Mouse (Mus musculus) olfactory bulb, adult 2 months (tissue): ENCODE measurements at regions not wholly inside any gene's neighbourhood (a gene's known extent, or its start where the extent isn't known, plus 50 kb on each side); places are given as distances from the start of the nearest gene placed in this dataset.

Source experiments
- H3K27ac ChIP-seq: fragments of 200-500 bp; 2 replicates; pipeline ENCODE4 v1.5.1; 2012; ENCODE audit warnings: low read depth, low read length; ENCODE audit not compliant: insufficient read depth
- H3K4me1 ChIP-seq: fragments of 200-500 bp; 2 replicates; pipeline ENCODE4 v1.6.1; 2012; ENCODE audit warnings: low read length; ENCODE audit not compliant: control insufficient read depth, insufficient read depth
- H3K4me3 ChIP-seq: fragments of 200-500 bp; 2 replicates; pipeline ENCODE4 v1.5.1; 2012; ENCODE audit warnings: mild to moderate bottlenecking, low read depth, low read length, moderate library complexity; ENCODE audit not compliant: insufficient read depth
- CTCF ChIP-seq: fragments of 200-500 bp; IDR thresholded peaks from 2 replicates; pipeline ENCODE4 v1.5.1; 2012; ENCODE audit warnings: low read depth, mild to moderate bottlenecking, low read length, moderate library complexity; ENCODE audit not compliant: insufficient read depth
- POLR2A ChIP-seq: fragments of 200-500 bp; IDR thresholded peaks from 2 replicates; pipeline ENCODE4 v1.6.1; 2012; ENCODE audit warnings: mild to moderate bottlenecking, low read depth, low read length, moderate library complexity; ENCODE audit not compliant: insufficient read depth
- WGBS: fragments of 180-500 bp; shearing (Covaris S2); methylation state at CpG from one replicate; pipeline ENCODE4 v1.1.7; 2018; 5-methylcytosine and 5-hydroxymethylcytosine counted together

DNA sequence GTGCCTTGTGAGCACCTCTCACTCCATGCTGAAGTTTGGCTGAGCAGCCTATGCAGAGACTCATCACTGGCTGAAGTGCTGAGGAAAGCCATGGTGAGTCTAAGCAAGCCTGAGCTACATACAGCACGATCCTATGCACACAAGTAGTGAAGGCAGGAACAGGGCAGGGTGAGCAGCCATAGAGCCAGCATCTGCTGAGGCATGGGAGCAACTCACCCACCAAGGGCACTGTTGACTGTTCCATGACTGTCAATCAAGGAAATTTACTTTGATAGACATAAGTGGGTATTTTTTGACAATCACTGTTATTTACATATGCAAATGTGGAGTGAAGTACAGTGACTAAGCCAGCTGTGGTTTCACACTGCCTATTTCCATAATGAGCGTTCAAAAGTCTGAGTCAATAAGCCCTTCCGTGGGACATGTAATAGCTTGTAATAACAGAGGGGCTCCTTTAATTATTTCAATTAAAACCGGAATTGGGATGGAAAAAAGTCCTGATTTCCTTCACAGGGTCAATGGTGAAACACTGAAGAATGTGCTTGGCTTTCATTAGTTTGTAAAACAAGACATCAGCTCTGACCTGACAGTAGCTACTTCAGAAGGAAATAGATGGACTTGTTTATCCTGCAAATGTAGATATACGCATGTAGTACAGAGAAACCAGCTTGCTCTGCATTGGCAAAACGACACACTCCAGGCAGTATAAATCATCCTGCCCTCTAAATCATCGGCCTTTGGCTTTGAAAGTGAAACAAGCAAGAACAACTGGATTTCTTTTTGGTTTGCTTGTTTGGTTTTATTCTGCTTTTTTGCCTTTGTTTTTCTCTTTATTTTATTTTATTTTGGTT, 62.1 kb downstream of the Tuba3b start:
- no peak overlapping the region for H3K4me3 ChIP-seq
- H3K4me1 ChIP-seq = peaks cover 4% of the 10 kb centered on the region
- WGBS = 39% methylated on average over 7 of the region's 7 CpGs
- no peak for TF ChIP-seq CTCF
- no peak for TF ChIP-seq POLR2A
- no peak overlapping the region for H3K27ac ChIP-seq

- H3K4me1 ChIP-seq = peaks cover 6% of the 10 kb centered on the region
- H3K4me3 ChIP-seq = no peak overlapping the region
- 81% methylated on average over 1 of the region's 1 CpGs for WGBS
- TF ChIP-seq CTCF = no peak
- TF ChIP-seq POLR2A = no peak
- H3K27ac ChIP-seq = no peak overlapping the region
Measured at GRCm38 (mm10) chr6:145679516-145679915, 64.0 kb downstream of the Tuba3b start.

DNA sequence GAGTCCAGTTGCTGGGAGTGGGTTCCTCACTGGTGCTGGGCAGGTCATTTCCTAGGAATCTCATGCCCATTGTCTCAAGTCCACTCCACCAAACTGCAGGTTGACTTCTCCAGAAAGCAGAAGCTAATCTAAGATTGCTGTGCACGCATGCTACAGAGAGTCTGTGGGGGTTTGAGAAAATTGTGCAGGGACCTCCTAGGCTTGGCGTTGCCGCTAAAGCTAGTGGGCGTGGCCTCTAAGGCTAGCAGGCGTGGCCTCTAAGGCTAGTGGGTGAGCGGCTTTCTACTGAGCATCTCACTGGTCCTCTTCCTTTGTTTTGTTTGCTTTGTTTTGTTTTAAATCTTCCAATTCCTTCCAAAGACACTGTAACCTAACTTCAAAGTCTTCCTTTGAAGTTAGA, 59.5 kb upstream of the Rassf8 start:
- Histone ChIP-seq H3K27ac (no peak overlapping the region), H3K4me3 (no peak overlapping the region), H3K4me1 (peaks cover 28% of the 10 kb centered on the region)
- WGBS = 46% methylated on average over 6 of the region's 6 CpGs
- no peak for TF ChIP-seq CTCF
- TF ChIP-seq POLR2A = no peak

DNA sequence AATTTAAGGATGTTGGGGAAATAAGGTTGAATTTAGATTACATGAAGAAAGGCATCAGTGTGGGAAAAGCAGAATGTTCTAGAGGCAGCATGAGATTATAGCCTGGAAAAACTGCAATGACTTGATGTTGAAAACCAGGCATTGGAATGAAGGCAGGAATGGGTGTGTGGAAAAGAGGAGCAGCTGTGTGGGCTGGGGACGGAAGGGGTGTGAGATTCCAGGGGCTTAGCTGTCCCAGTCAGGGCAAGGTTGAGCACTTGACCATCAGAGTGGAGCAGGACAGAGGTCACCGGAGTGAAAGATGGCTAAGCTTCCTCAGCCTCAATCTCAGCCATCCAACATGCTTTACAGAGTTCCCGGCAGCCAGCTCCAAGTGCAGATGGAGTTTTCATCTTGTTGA, 54.9 kb upstream of the Rassf8 start:
- H3K4me1 ChIP-seq = peaks cover 37% of the 10 kb centered on the region
- no peak overlapping the region for H3K4me3 ChIP-seq
- peak overlapping the region; percentile 93 for H3K27ac ChIP-seq
- 45% methylated on average over 3 of the region's 3 CpGs for WGBS
- TF ChIP-seq POLR2A (no peak), CTCF (no peak)

- peaks cover 27% of the 10 kb centered on the region for H3K4me1 ChIP-seq
- H3K27ac ChIP-seq = peak overlapping the region; percentile 42; the same call in 1 of the 2 replicates
- 48% methylated on average over 3 of the region's 3 CpGs for WGBS
- no peak for TF ChIP-seq POLR2A
- H3K4me3 ChIP-seq = no peak overlapping the region
Measured at GRCm38 (mm10) chr6:145694817-145695216, 51.7 kb upstream of the Rassf8 start.
